Mouse (Mus musculus) liver, embryonic 15.5 days (tissue): ENCODE results near the gene Ryr3. TPM values are rescaled to one million over a fixed set of nuclear protein-coding genes. Genes with fewer than 3 reads are reported as not detected.

ENCODE experiments used
- ATAC-seq: fragments of 200-750 bp; cut with Nextera tagmentation; 2 replicates; pipeline ENCODE4 v1.8.0; 2017; ENCODE audit warnings: moderate number of reproducible peaks, mild to moderate bottlenecking, moderate library complexity; ENCODE audit not compliant: insufficient read depth
- H3K27ac ChIP-seq: fragments of 300-500 bp; sonication (generic); replicated peaks from 2 replicates; pipeline ENCODE4 v1.5.1; 2015; ENCODE audit warnings: mild to moderate bottlenecking, inconsistent platforms
- H3K27me3 ChIP-seq: fragments of 300-500 bp; sonication (generic); 2 replicates; pipeline ENCODE4 v1.6.1; 2015; ENCODE audit warnings: mild to moderate bottlenecking, inconsistent platforms
- H3K36me3 ChIP-seq: fragments of 300-500 bp; sonication (generic); replicated peaks from 2 replicates; pipeline ENCODE4 v1.6.1; 2015; ENCODE audit warnings: moderate library complexity, mild to moderate bottlenecking, inconsistent platforms
- H3K4me1 ChIP-seq: fragments of 300-500 bp; sonication (generic); replicated peaks from 2 replicates; pipeline ENCODE4 v1.6.1; 2015; ENCODE audit warnings: inconsistent platforms
- H3K4me2 ChIP-seq: fragments of 300-500 bp; sonication (generic); 2 replicates; pipeline ENCODE4 v1.6.1; 2015; ENCODE audit warnings: moderate library complexity, mild to moderate bottlenecking, inconsistent platforms
- H3K4me3 ChIP-seq: fragments of 300-500 bp; sonication (generic); replicated peaks from 2 replicates; pipeline ENCODE4 v1.5.1; 2015; ENCODE audit warnings: mild to moderate bottlenecking, inconsistent platforms
- H3K9ac ChIP-seq: fragments of 300-500 bp; sonication (generic); 2 replicates; pipeline ENCODE4 v1.6.1; 2015; ENCODE audit warnings: moderate library complexity, mild to moderate bottlenecking, inconsistent platforms
- H3K9me3 ChIP-seq: fragments of 300-500 bp; sonication (generic); replicated peaks from 2 replicates; pipeline ENCODE4 v1.6.1; 2016; ENCODE audit warnings: inconsistent platforms
- WGBS: fragments of 180-500 bp; shearing (Covaris S2); methylation state at CpG from one replicate; pipeline ENCODE4 v1.1.7; 2015; ENCODE audit warnings: mixed read lengths; ENCODE audit not compliant: insufficient replicate concordance; 5-methylcytosine and 5-hydroxymethylcytosine counted together
- polyA plus RNA-seq: library from polyadenylated mRNA; unstranded; fragments of >200 nt; fragmentation: Nextera tagmentation; extraction: Ambion mirVana; gene quantifications from 2 replicates; pipeline ENCODE4 v1.2.1, GENCODE M21; 2015

Gene Ryr3
- polyA plus RNA-seq, 1 experiment from 2014 or later, result 0.08 TPM

- Histone ChIP-seq H3K9me3 (no peaks in the 10 kb centered on the region), H3K4me1 (no peaks in the 10 kb centered on the region), H3K36me3 (no peaks in the 10 kb centered on the region), H3K9ac (no peak overlapping the region), H3K4me2 (no peak overlapping the region), H3K27ac (no peak overlapping the region), H3K4me3 (no peak overlapping the region), H3K27me3 (no peaks in the 10 kb centered on the region)
- ATAC-seq, result no peak
- 54% methylated on average over 7 of the region's 7 CpGs for WGBS
Measured at GRCm38 (mm10) chr2:113019896-113020295, 197.0 kb downstream of the Ryr3 start.

GRCm38 (mm10) chr2:113018278-113018677 lies 198.6 kb downstream of the Ryr3 start:
- no peaks in the 10 kb centered on the region for H3K4me1 ChIP-seq
- no peaks in the 10 kb centered on the region for H3K27me3 ChIP-seq
- no peak overlapping the region for H3K4me3 ChIP-seq
- no peak overlapping the region for H3K9ac ChIP-seq
- no peaks in the 10 kb centered on the region for H3K9me3 ChIP-seq
- 19% methylated on average over 1 of the region's 1 CpGs for WGBS
- H3K27ac ChIP-seq, result no peak overlapping the region
- H3K4me2 ChIP-seq, result no peak overlapping the region
- H3K36me3 ChIP-seq, result no peaks in the 10 kb centered on the region
- no peak for ATAC-seq

- Histone ChIP-seq H3K27ac (no peak overlapping the region), H3K4me2 (no peak overlapping the region), H3K9me3 (no peaks in the 10 kb centered on the region), H3K9ac (no peak overlapping the region), H3K4me1 (no peaks in the 10 kb centered on the region), H3K36me3 (no peaks in the 10 kb centered on the region), H3K4me3 (no peak overlapping the region), H3K27me3 (no peaks in the 10 kb centered on the region)
- WGBS, result 66% methylated on average over 2 of the region's 2 CpGs
- ATAC-seq, result no peak
Measured at GRCm38 (mm10) chr2:113016236-113016635, 200.7 kb downstream of the Ryr3 start.

- no peaks in the 10 kb centered on the region for H3K4me1 ChIP-seq
- H3K4me2 ChIP-seq, result no peak overlapping the region
- no peaks in the 10 kb centered on the region for H3K36me3 ChIP-seq
- no peak for ATAC-seq
- no peaks in the 10 kb centered on the region for H3K27me3 ChIP-seq
- no peak overlapping the region for H3K9ac ChIP-seq
- 50% methylated on average over 11 of the region's 11 CpGs for WGBS
- H3K9me3 ChIP-seq, result no peaks in the 10 kb centered on the region
- no peak overlapping the region for H3K27ac ChIP-seq
- H3K4me3 ChIP-seq, result no peak overlapping the region
Measured at GRCm38 (mm10) chr2:113008961-113009740, 207.7 kb downstream of the Ryr3 start.

- Histone ChIP-seq H3K27ac (no peak overlapping the region), H3K9ac (no peak overlapping the region), H3K4me2 (no peak overlapping the region), H3K4me1 (no peaks in the 10 kb centered on the region), H3K27me3 (no peaks in the 10 kb centered on the region), H3K4me3 (no peak overlapping the region), H3K36me3 (no peaks in the 10 kb centered on the region), H3K9me3 (no peaks in the 10 kb centered on the region)
- no peak for ATAC-seq
- WGBS, result 72% methylated on average over 3 of the region's 3 CpGs
Measured at GRCm38 (mm10) chr2:112998498-112998897, 218.4 kb downstream of the Ryr3 start.

GRCm38 (mm10) chr2:112982908-112983510 lies 233.9 kb downstream of the Ryr3 start:
- no peaks in the 10 kb centered on the region for H3K36me3 ChIP-seq
- no peak overlapping the region for H3K27ac ChIP-seq
- no peak overlapping the region for H3K4me3 ChIP-seq
- H3K4me1 ChIP-seq, result no peaks in the 10 kb centered on the region
- H3K9ac ChIP-seq, result no peak overlapping the region
- no peak for ATAC-seq
- H3K27me3 ChIP-seq, result no peaks in the 10 kb centered on the region
- 63% methylated on average over 1 of the region's 1 CpGs for WGBS
- no peak overlapping the region for H3K4me2 ChIP-seq
- no peaks in the 10 kb centered on the region for H3K9me3 ChIP-seq

GRCm38 (mm10) chr2:112966807-112967625 lies 249.9 kb downstream of the Ryr3 start:
- no peak overlapping the region for H3K9ac ChIP-seq
- WGBS, result 66% methylated on average over 14 of the region's 14 CpGs
- no peak overlapping the region for H3K4me3 ChIP-seq
- no peak overlapping the region for H3K4me2 ChIP-seq
- H3K4me1 ChIP-seq, result no peaks in the 10 kb centered on the region
- H3K36me3 ChIP-seq, result no peaks in the 10 kb centered on the region
- no peaks in the 10 kb centered on the region for H3K27me3 ChIP-seq
- no peak overlapping the region for H3K27ac ChIP-seq
- H3K9me3 ChIP-seq, result no peaks in the 10 kb centered on the region
- ATAC-seq, result no peak

- Histone ChIP-seq H3K9ac (no peak overlapping the region), H3K27me3 (no peaks in the 10 kb centered on the region), H3K4me2 (no peak overlapping the region), H3K36me3 (no peaks in the 10 kb centered on the region), H3K27ac (no peak overlapping the region), H3K4me1 (no peaks in the 10 kb centered on the region), H3K9me3 (no peaks in the 10 kb centered on the region), H3K4me3 (no peak overlapping the region)
- WGBS, result 55% methylated on average over 1 of the region's 1 CpGs
- no peak for ATAC-seq
Measured at GRCm38 (mm10) chr2:112948931-112949330, 268.0 kb downstream of the Ryr3 start.

- 10% methylated on average over 1 of the region's 1 CpGs for WGBS
- Histone ChIP-seq H3K9ac (no peak overlapping the region), H3K36me3 (no peaks in the 10 kb centered on the region), H3K4me2 (no peak overlapping the region), H3K9me3 (no peaks in the 10 kb centered on the region), H3K4me1 (no peaks in the 10 kb centered on the region), H3K4me3 (no peak overlapping the region), H3K27me3 (no peaks in the 10 kb centered on the region), H3K27ac (no peak overlapping the region)
- ATAC-seq, result no peak
Measured at GRCm38 (mm10) chr2:112931776-112932175, 285.1 kb downstream of the Ryr3 start.

- Histone ChIP-seq H3K27ac (no peak overlapping the region), H3K36me3 (no peaks in the 10 kb centered on the region), H3K9me3 (no peaks in the 10 kb centered on the region), H3K27me3 (no peaks in the 10 kb centered on the region), H3K4me3 (no peak overlapping the region), H3K9ac (no peak overlapping the region), H3K4me2 (no peak overlapping the region), H3K4me1 (no peaks in the 10 kb centered on the region)
- ATAC-seq, result no peak
Measured at GRCm38 (mm10) chr2:112913796-112914195, 303.1 kb downstream of the Ryr3 start.

GRCm38 (mm10) chr2:112912611-112913010 lies 304.3 kb downstream of the Ryr3 start:
- Histone ChIP-seq H3K36me3 (no peaks in the 10 kb centered on the region), H3K4me2 (no peak overlapping the region), H3K27me3 (no peaks in the 10 kb centered on the region), H3K9me3 (no peaks in the 10 kb centered on the region), H3K9ac (no peak overlapping the region), H3K27ac (no peak overlapping the region), H3K4me1 (no peaks in the 10 kb centered on the region), H3K4me3 (no peak overlapping the region)
- no peak for ATAC-seq
